Mouse (Mus musculus) liver, embryonic 14.5 days (tissue): ENCODE measurements at regions not wholly inside any gene's neighbourhood (a gene's known extent, or its start where the extent isn't known, plus 50 kb on each side); places are given as distances from the start of the nearest gene placed in this dataset.

ENCODE experiments used
- CTCF ChIP-seq: IDR thresholded peaks from 2 replicates; pipeline ENCODE4 v1.5.1; 2016; ENCODE audit warnings: antibody characterized with exemption, low read depth, control low read depth
- EP300 ChIP-seq: IDR thresholded peaks from 2 replicates; pipeline ENCODE4 v1.6.1; 2016; ENCODE audit warnings: antibody characterized with exemption, low read depth

DNA sequence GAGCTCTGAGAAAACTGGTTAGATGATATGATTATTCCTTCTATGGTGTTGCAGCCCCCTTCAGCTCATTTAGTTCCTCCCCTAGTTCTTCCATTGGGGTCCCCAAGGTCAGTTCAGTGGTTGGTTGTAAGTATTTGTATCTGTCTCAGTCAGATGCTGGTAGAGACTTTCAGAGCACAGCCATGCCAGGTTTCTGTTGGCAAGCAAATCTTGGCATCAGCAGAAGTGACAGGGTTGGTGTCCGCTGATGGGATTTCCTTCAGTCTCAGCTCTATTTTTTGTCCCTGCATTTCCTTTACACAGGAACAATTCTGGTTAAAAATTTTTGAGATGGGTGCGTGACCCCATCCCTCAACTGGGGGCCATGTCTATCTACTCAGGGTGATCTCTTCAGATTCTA lies 55.3 kb upstream of the Spaca1 start:
- TF ChIP-seq CTCF (no peak), EP300 (no peak)
